Mouse (Mus musculus) spleen, adult 2 months (tissue): ENCODE measurements around the gene Adcy7. TPM values are rescaled to one million over a fixed set of nuclear protein-coding genes. Genes with fewer than 3 reads are reported as not detected.

ENCODE experiments used
- DNase-seq, 2 experiments: peaks; one replicate each; pipeline versions ENCODE4 v3.0.0 to v3.0.0-alpha.2; 2012 to 2021; ENCODE audit warnings: low spot score in 2 of 2, low read depth in 1 of 2
- H3K27ac ChIP-seq: fragments of 200-500 bp; 2 replicates; pipeline ENCODE4 v1.5.1; 2012; ENCODE audit warnings: low read length, inconsistent platforms; ENCODE audit not compliant: insufficient read depth
- H3K27me3 ChIP-seq: fragments of 200-500 bp; 2 replicates; pipeline ENCODE4 v1.6.1; 2012; ENCODE audit warnings: mild to moderate bottlenecking, moderate library complexity, low read length, inconsistent platforms; ENCODE audit not compliant: control insufficient read depth, insufficient read depth
- H3K36me3 ChIP-seq: fragments of 200-500 bp; 2 replicates; pipeline ENCODE4 v1.6.1; 2012; ENCODE audit warnings: mild to moderate bottlenecking, low read length, inconsistent platforms; ENCODE audit not compliant: control insufficient read depth, insufficient read depth
- H3K4me1 ChIP-seq: fragments of 200-500 bp; 2 replicates; pipeline ENCODE4 v1.6.1; 2011; ENCODE audit warnings: inconsistent platforms; ENCODE audit not compliant: control insufficient read depth, insufficient read depth, insufficient read length
- H3K4me3 ChIP-seq: fragments of 200-500 bp; 2 replicates; pipeline ENCODE4 v1.5.1; 2011; ENCODE audit warnings: mild to moderate bottlenecking, inconsistent platforms; ENCODE audit not compliant: insufficient read depth, insufficient read length; ENCODE audit errors: extremely low read depth
- CTCF ChIP-seq: fragments of 200-500 bp; IDR thresholded peaks from 2 replicates; pipeline ENCODE4 v1.5.1; 2011; ENCODE audit warnings: mild to moderate bottlenecking, inconsistent platforms; ENCODE audit not compliant: insufficient read depth, insufficient read length, insufficient replicate concordance; ENCODE audit errors: extremely low read depth
- POLR2A ChIP-seq: fragments of 200-500 bp; IDR thresholded peaks from 2 replicates; pipeline ENCODE4 v1.6.1; 2011; ENCODE audit warnings: low read depth, low read length, inconsistent platforms
- WGBS: fragments of 180-500 bp; shearing (Covaris S2); methylation state at CpG from one replicate; pipeline ENCODE4 v1.1.7; 2018; 5-methylcytosine and 5-hydroxymethylcytosine counted together
- polyA plus RNA-seq: library from polyadenylated mRNA; depleted of rRNA; stranded (reverse); fragments of >200 nt; gene quantifications from 2 replicates; pipeline ENCODE4 v1.2.3, GENCODE M21; 2012; rRNA removed

Gene Adcy7
- polyA plus RNA-seq, 1 experiment: 76.9 TPM

- TF ChIP-seq CTCF (no peak), POLR2A (no peak)
- no peaks in the 10 kb centered on the region for H3K4me1 ChIP-seq
- no peaks in the 10 kb centered on the region for H3K36me3 ChIP-seq
- no peak overlapping the region for H3K4me3 ChIP-seq
- H3K27me3 ChIP-seq: no peaks in the 10 kb centered on the region
- H3K27ac ChIP-seq: no peak overlapping the region
- DNase-seq: no peak
- WGBS: 48% methylated on average over 2 of the region's 2 CpGs
Measured at GRCm38 (mm10) chr8:88371522-88371921, 99.3 kb downstream of the Adcy7 start.

GRCm38 (mm10) chr8:88376836-88377582 lies 104.8 kb downstream of the Adcy7 start:
- Histone ChIP-seq H3K36me3 (no peaks in the 10 kb centered on the region), H3K4me3 (no peak overlapping the region), H3K27me3 (no peaks in the 10 kb centered on the region), H3K27ac (no peak overlapping the region), H3K4me1 (peaks cover 4% of the 10 kb centered on the region; the same call in 1 of the 2 replicates)
- 54% methylated on average over 19 of the region's 19 CpGs for WGBS
- DNase-seq: no peak
- TF ChIP-seq CTCF: no peak
- no peak for TF ChIP-seq POLR2A

Other genes with a start within 250 kb of the Adcy7 start
- 6.0 and 7.3 TPM in 2 replicates for gene Cnep1r1, start 153.6 kb upstream of the Adcy7 start, polyA plus RNA-seq
- gene Heatr3, start 134.5 kb upstream of the Adcy7 start, polyA plus RNA-seq: 8.9 and 9.5 TPM in 2 replicates
- 15.3 and 18.1 TPM in 2 replicates for gene Tent4b, start 73.2 kb upstream of the Adcy7 start, polyA plus RNA-seq
- gene Brd7, start 89.8 kb downstream of the Adcy7 start, polyA plus RNA-seq: 9.2 and 13.0 TPM in 2 replicates
- gene Nkd1, start 249.0 kb downstream of the Adcy7 start, polyA plus RNA-seq: 9.3 and 13.4 TPM in 2 replicates